Mouse (Mus musculus) CH12.LX (cell line): ENCODE data around the gene Ankra2. TPM values are rescaled to one million over a fixed set of nuclear protein-coding genes. Genes with fewer than 3 reads are reported as not detected.

Source experiments
- DNase-seq: peaks from one replicate; pipeline ENCODE4 v3.0.0-alpha.2; 2013; ENCODE audit errors: extremely low read depth
- H3K27ac ChIP-seq: 2 replicates; pipeline ENCODE4 v1.5.1; 2012; ENCODE audit warnings: low read depth, mild to moderate bottlenecking, control low read depth, moderate library complexity; ENCODE audit not compliant: insufficient read depth
- H3K27me3 ChIP-seq: replicated peaks from 2 replicates; pipeline ENCODE3; 2012; ENCODE audit warnings: inconsistent platforms
- H3K36me3 ChIP-seq, 2 experiments: replicated peaks in 1 of 2; 2 replicates each; pipeline versions ENCODE3 to v1.6.1; 2012; ENCODE audit warnings: inconsistent platforms in 1 of 2, low read length in 1 of 2, mild to moderate bottlenecking in 1 of 2, mixed read lengths in 1 of 2, moderate library complexity in 1 of 2; ENCODE audit not compliant: control insufficient read depth in 1 of 2, insufficient read depth in 1 of 2
- H3K4me1 ChIP-seq, 2 experiments: 2 replicates each; pipeline ENCODE4 v1.6.1; 2012; ENCODE audit warnings: inconsistent platforms in 1 of 2, moderate library complexity in 1 of 2; ENCODE audit not compliant: insufficient read depth in 2 of 2, control insufficient read depth in 1 of 2
- H3K4me2 ChIP-seq: 2 replicates; pipeline ENCODE4 v1.6.1; 2012; ENCODE audit warnings: low read depth, mild to moderate bottlenecking, control low read depth; ENCODE audit not compliant: poor library complexity, insufficient read depth, severe bottlenecking
- H3K4me3 ChIP-seq, 3 experiments: fragments of 150-350 bp in 1 of 3; sonication (generic) in 1 of 3; replicated peaks in 1 of 3; 2 replicates each; pipeline versions ENCODE3 to v1.5.1; 2011 to 2012; ENCODE audit warnings: low read depth in 2 of 3, low read length in 2 of 3, mild to moderate bottlenecking in 2 of 3, moderate library complexity in 2 of 3, control low read depth in 1 of 3, improper control_type of control experiment in 1 of 3, inconsistent platforms in 1 of 3, mixed read lengths in 1 of 3; ENCODE audit not compliant: poor library complexity in 1 of 3
- H3K79me2 ChIP-seq: replicated peaks from 2 replicates; pipeline ENCODE4 v1.6.1; 2012; ENCODE audit warnings: mild to moderate bottlenecking, moderate library complexity; ENCODE audit not compliant: control insufficient read depth, poor library complexity, insufficient read depth, severe bottlenecking; ENCODE audit errors: extremely low read depth
- H3K9ac ChIP-seq: 2 replicates; pipeline ENCODE4 v1.6.1; 2012; ENCODE audit warnings: low read depth, mild to moderate bottlenecking, control low read depth, moderate library complexity; ENCODE audit not compliant: insufficient read depth
- H3K9me3 ChIP-seq: replicated peaks from 2 replicates; pipeline ENCODE3; 2012; ENCODE audit warnings: low read length, inconsistent platforms, mixed read lengths
- BHLHE40 ChIP-seq: IDR thresholded peaks from 2 replicates; pipeline ENCODE4 v1.6.1; 2011; ENCODE audit warnings: mild to moderate bottlenecking, low read depth, low read length, improper control_type of control experiment
- CHD1 ChIP-seq: IDR thresholded peaks from 2 replicates; pipeline ENCODE4 v1.6.1; 2012; ENCODE audit warnings: low read depth, low read length, improper control_type of control experiment, inconsistent platforms
- CTCF ChIP-seq, 2 experiments: IDR thresholded peaks in 1 of 2; conservative IDR thresholded peaks in 1 of 2; 2 replicates each; pipeline ENCODE4 v1.5.1; 2011 to 2012; ENCODE audit warnings: low read depth in 2 of 2, low read length in 2 of 2, improper control_type of control experiment in 1 of 2, inconsistent platforms in 1 of 2, mild to moderate bottlenecking in 1 of 2, moderate library complexity in 1 of 2
- ETS1 ChIP-seq: conservative IDR thresholded peaks from 2 replicates; pipeline ENCODE4 v1.6.1; 2012; ENCODE audit warnings: low read depth, mild to moderate bottlenecking, inconsistent platforms, low read length, improper control_type of control experiment, moderate library complexity
- MAZ ChIP-seq: IDR thresholded peaks from 2 replicates; pipeline ENCODE4 v1.6.1; 2012; ENCODE audit warnings: low read depth, mild to moderate bottlenecking, inconsistent platforms, low read length, improper control_type of control experiment, moderate library complexity
- MYC ChIP-seq: IDR thresholded peaks from 2 replicates; pipeline ENCODE4 v1.6.1; 2011; ENCODE audit warnings: low read depth, mild to moderate bottlenecking, improper control_type of control experiment, low read length
- PAX5 ChIP-seq: IDR thresholded peaks from 2 replicates; pipeline ENCODE4 v1.6.1; 2012; ENCODE audit warnings: low read length, inconsistent platforms, mixed read lengths
- SMC3 ChIP-seq: IDR thresholded peaks from 2 replicates; pipeline ENCODE4 v1.6.1; 2011; ENCODE audit warnings: low read depth, low read length, improper control_type of control experiment
- TBP ChIP-seq: conservative IDR thresholded peaks from 2 replicates; pipeline ENCODE4 v1.6.1; 2011; ENCODE audit warnings: low read depth, low read length, improper control_type of control experiment
- ZMIZ1 ChIP-seq: IDR thresholded peaks from 2 replicates; pipeline ENCODE4 v1.6.1; 2012; ENCODE audit warnings: low read depth, mild to moderate bottlenecking, inconsistent platforms, low read length, improper control_type of control experiment
- dilution Hi-C: fragments of 300-500 bp; cut with MboI; formaldehyde crosslinking; loops from 2 replicates; pipeline ENCODE4 v1.14.3; 2020; ENCODE audit warnings: low sequenced_read_pairs; ENCODE audit not compliant: extremely low pct_unique_long_range_greater_than_20kb, extremely low pct_ligation_motif_present
- in situ Hi-C: fragments of 300-500 bp; cut with MboI; formaldehyde crosslinking; loops from 3 replicates; pipeline ENCODE4 v1.14.3; 2019; ENCODE audit warnings: low sequenced_read_pairs, low pct_ligation_motif_present, low pct_unique_long_range_greater_than_20kb, mixed read lengths
- polyA plus RNA-seq: library from polyadenylated mRNA; unstranded; fragments of >175 nt; gene quantifications from 2 replicates; pipeline ENCODE4 v1.2.1, GENCODE M21; 2012; ENCODE audit warnings: low read depth; ENCODE audit not compliant: insufficient read length
- total RNA-seq, 2 experiments: library from RNA; depleted of rRNA; stranded (reverse); fragments of 300-350 nt in 1 of 2; fragments of >200 nt in 1 of 2; gene quantifications; 2 replicates each; pipeline ENCODE4 v1.2.3; 2012 to 2014

The Ankra2 gene
- total and polyA plus RNA-seq, 3 experiments = 11.1 to 15.3 (median 12.4) TPM

GRCm38 (mm10) chr13:98275646-98276045 is 12.8 kb downstream of the Ankra2 start:
- dilution Hi-C loops = no loop called here
- no peak overlapping the region for H3K9ac ChIP-seq
- H3K4me2 ChIP-seq = no peak overlapping the region
- H3K27me3 ChIP-seq = no peaks in the 10 kb centered on the region
- H3K4me3 ChIP-seq = no peak overlapping the region
- peak; percentile 45 for DNase-seq
- no peak overlapping the region for H3K27ac ChIP-seq
- H3K79me2 ChIP-seq = no peaks in the 10 kb centered on the region
- peaks cover 14 to 15% of the 10 kb centered on the region in 2 experiments; a peak in 3 of 4 replicates for H3K4me1 ChIP-seq
- H3K36me3 ChIP-seq = peaks cover 28 to 54% of the 10 kb centered on the region in 2 experiments
- TF ChIP-seq ETS1 (peak; percentile 27; the same call in 1 of the 2 replicates), TBP (no peak)
- in situ Hi-C loops = no loop called here
- no peaks in the 10 kb centered on the region for H3K9me3 ChIP-seq

GRCm38 (mm10) chr13:98276253-98276652 is 13.4 kb downstream of the Ankra2 start:
- dilution Hi-C loops = no loop called here
- H3K27me3 ChIP-seq = no peaks in the 10 kb centered on the region
- in situ Hi-C loops = no loop called here
- no peak overlapping the region for H3K9ac ChIP-seq
- no peaks in the 10 kb centered on the region for H3K79me2 ChIP-seq
- TF ChIP-seq BHLHE40 (peak; percentile 77), MAZ (no peak), SMC3 (no peak)
- H3K4me2 ChIP-seq = no peak overlapping the region
- no peaks in the 10 kb centered on the region for H3K9me3 ChIP-seq
- DNase-seq = no peak
- no peak overlapping the region for H3K4me3 ChIP-seq
- H3K36me3 ChIP-seq = peaks cover 24 to 48% of the 10 kb centered on the region in 2 experiments
- peaks cover 20% of the 10 kb centered on the region in 2 experiments for H3K4me1 ChIP-seq
- H3K27ac ChIP-seq = no peak overlapping the region

GRCm38 (mm10) chr13:98277501-98277900 is 14.6 kb downstream of the Ankra2 start:
- no peak overlapping the region for H3K9ac ChIP-seq
- H3K79me2 ChIP-seq = no peaks in the 10 kb centered on the region
- no peak overlapping the region for H3K27ac ChIP-seq
- H3K36me3 ChIP-seq = peaks cover 14 to 37% of the 10 kb centered on the region in 2 experiments
- no peaks in the 10 kb centered on the region for H3K9me3 ChIP-seq
- H3K27me3 ChIP-seq = no peaks in the 10 kb centered on the region
- no peak for DNase-seq
- dilution Hi-C loops (no loop called here), in situ Hi-C loops (no loop called here)
- H3K4me3 ChIP-seq = no peak overlapping the region
- peak overlapping the region; percentile 6; the same call in 1 of the 2 replicates for H3K4me2 ChIP-seq
- peaks cover 20 to 21% of the 10 kb centered on the region in 2 experiments for H3K4me1 ChIP-seq
- peak in 1 of 2 experiments; percentile 67; a peak in 2 of 4 replicates for TF ChIP-seq CTCF (conservative IDR thresholded peaks at IDR 0.05 in 1 of 2, IDR thresholded peaks at IDR 0.05 in 1 of 2; ENCODE audit: low read depth in 2 of 2, low read length in 2 of 2)
- no peak for TF ChIP-seq ZMIZ1
- peak; percentile 29 for TF ChIP-seq SMC3
- no peak for TF ChIP-seq PAX5
- no peak for TF ChIP-seq CHD1
- peak; percentile 54; the same call in 1 of the 2 replicates for TF ChIP-seq MYC
